In the genomic region with DNA sequence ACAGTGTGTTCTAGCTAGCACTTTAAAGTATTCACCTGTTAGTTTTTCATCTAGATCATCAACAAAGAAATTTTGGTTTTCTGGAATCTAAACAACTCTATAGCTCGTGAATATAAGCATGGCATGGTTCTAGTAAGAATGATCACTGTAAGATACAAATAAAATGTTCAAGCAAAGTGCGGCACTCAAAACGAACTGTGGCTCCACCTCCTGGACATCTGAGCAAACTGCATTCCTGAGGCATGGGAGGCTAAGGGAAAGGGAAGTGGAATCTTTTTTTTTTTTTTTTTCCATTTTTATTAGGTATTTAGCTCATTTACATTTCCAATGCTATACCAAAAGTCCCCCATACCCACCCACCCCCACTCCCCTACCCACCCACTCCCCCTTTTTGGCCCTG, we compare ENCODE assay signal across 8 mouse cellular contexts.
DNase-seq lines count a peak whose midpoint lies in the region; TF ChIP-seq lines count a peak whose summit lies in the region.
"Not testable (repeated sequence)": the region's sequence is repeated elsewhere in the genome, so short reads cannot be mapped to it uniquely, and the experiment has no call there.

No protein-coding gene starts in this region.

- not testable (repeated sequence) for H3K27me3 ChIP-seq in E14TG2a.4 (ENCODE audit: insufficient read depth, low read length); heart, adult 2 months (ENCODE audit: control insufficient read depth, insufficient read depth, low read length)

- H3K4me3 ChIP-seq in E14TG2a.4 (replicated peaks; ENCODE audit: low read length); heart, adult 2 months; lung, adult 2 months (replicated peaks; ENCODE audit: extremely low read depth, low read depth, low read length): not testable (repeated sequence)

- not testable (repeated sequence) for H3K79me2 ChIP-seq in heart, adult 2 months (replicated peaks; ENCODE audit: control insufficient read depth, insufficient read depth, low read length)

- not testable (repeated sequence) for TF ChIP-seq EP300 in heart, adult 2 months (IDR thresholded peaks at IDR 0.05; ENCODE audit: insufficient read depth, low read depth, low read length)

- not testable (repeated sequence) for H3K9ac ChIP-seq in heart, adult 2 months (ENCODE audit: low read depth, low read length)

- not testable (repeated sequence) for H3K36me3 ChIP-seq in E14TG2a.4 (ENCODE audit: insufficient read depth, low read length); heart, adult 2 months (ENCODE audit: control insufficient read depth, insufficient read depth, low read length)

- not testable (repeated sequence) for H3K27ac ChIP-seq in heart, adult 2 months

- H3K4me1 ChIP-seq in E14TG2a.4 (replicated peaks; ENCODE audit: low read depth, low read length); heart, adult 2 months (ENCODE audit: control insufficient read depth, insufficient read depth, low read length); lung, adult 2 months (ENCODE audit: control insufficient read depth, insufficient read depth, low read length): not testable (repeated sequence)

- peak; percentile 70 for TF ChIP-seq CTCF in E14TG2a.4 (conservative IDR thresholded peaks at IDR 0.05; ENCODE audit: low read length)
- peak; percentile 55 for TF ChIP-seq CTCF in heart, adult 2 months (IDR thresholded peaks at IDR 0.05)
- TF ChIP-seq CTCF in lung, adult 2 months (IDR thresholded peaks at IDR 0.05; ENCODE audit: insufficient read depth, low read length), result peak; percentile 54

- intact Hi-C loops in heart, adult 2 months (cut with DNase I), result loop anchor here (5.0 kb wide), 1 partner anchor 265 kb away; no protein-coding TSS in a partner anchor

- TF ChIP-seq POLR2A in heart, adult 2 months (IDR thresholded peaks at IDR 0.05; ENCODE audit: insufficient read depth, low read depth, low read length); lung, adult 2 months (IDR thresholded peaks at IDR 0.05; ENCODE audit: borderline replicate concordance, extremely low read depth, low read depth, low read length): not testable (repeated sequence)

- not testable (repeated sequence) for H3K9me3 ChIP-seq in E14TG2a.4 (ENCODE audit: low read length)

- peak; percentile 19 for DNase-seq in adrenal gland, postnatal 14 days
- DNase-seq in embryo, embryonic 11.5 days (ENCODE audit: low read depth, low spot score), result peak; percentile 1
- not testable (repeated sequence) for DNase-seq in heart, adult 2 months; lung, adult 2 months
- peak; percentile 26 for DNase-seq in kidney, postnatal 10 days
- DNase-seq in naive thymus-derived CD4-positive, alpha-beta T cell, adult 2 months (ENCODE audit: low read depth), result peak; percentile 15
- DNase-seq in spleen, postnatal 36 days (ENCODE audit: low spot score in 2 of 2), result peak; percentile 12 to 19

- WGBS in heart, adult 2 months, result 10% methylated on average over 3 of the region's 3 CpGs
- WGBS in lung, adult 2 months, result 9% methylated on average over 3 of the region's 3 CpGs
